Mouse (Mus musculus): ENCODE results near the gene Gamt.
A peak's percentile ranks its signal among the peaks of the same experiment; 100 is the strongest.

Gene Gamt

DNA sequence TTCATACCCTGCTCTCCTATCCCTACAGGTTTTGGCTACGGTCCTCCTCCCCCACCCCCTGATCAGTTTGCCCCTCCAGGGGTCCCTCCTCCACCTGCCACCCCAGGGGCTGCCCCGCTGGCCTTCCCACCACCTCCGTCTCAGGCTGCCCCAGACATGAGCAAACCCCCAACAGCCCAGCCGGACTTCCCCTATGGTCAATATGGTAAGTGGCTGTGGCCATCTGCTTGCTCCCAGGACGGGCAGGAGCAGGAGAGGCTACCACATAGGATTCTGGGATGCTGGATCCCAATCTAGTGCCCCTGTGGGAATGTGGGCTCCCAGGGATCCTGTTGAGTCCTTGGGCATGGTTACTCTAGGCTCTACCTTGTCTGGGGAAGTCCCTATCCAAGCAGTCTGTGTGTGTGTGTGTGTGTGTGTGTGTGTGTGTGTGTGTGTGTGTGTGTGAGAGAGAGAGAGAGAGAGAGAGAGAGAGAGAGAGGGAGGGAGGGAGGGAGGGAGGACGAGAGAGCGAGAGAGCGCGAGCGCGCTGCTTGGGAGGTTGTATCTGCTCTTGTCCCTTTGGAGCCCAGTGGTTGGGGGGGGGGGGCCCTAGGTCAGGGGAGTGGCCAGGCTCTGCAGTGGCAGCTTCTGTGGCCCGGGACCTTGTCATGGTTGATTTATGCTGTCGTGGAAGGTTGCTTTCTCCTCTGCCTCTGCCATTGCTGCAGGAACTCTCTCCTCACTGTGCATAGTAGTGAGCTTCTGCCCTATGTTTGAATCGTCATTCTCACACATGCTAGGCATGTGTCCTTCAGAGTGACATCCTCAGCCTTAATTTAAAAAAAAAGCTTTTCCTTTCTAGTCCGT lies 24.6 kb upstream of the Gamt start:
- DNase-seq, result no peak

DNA sequence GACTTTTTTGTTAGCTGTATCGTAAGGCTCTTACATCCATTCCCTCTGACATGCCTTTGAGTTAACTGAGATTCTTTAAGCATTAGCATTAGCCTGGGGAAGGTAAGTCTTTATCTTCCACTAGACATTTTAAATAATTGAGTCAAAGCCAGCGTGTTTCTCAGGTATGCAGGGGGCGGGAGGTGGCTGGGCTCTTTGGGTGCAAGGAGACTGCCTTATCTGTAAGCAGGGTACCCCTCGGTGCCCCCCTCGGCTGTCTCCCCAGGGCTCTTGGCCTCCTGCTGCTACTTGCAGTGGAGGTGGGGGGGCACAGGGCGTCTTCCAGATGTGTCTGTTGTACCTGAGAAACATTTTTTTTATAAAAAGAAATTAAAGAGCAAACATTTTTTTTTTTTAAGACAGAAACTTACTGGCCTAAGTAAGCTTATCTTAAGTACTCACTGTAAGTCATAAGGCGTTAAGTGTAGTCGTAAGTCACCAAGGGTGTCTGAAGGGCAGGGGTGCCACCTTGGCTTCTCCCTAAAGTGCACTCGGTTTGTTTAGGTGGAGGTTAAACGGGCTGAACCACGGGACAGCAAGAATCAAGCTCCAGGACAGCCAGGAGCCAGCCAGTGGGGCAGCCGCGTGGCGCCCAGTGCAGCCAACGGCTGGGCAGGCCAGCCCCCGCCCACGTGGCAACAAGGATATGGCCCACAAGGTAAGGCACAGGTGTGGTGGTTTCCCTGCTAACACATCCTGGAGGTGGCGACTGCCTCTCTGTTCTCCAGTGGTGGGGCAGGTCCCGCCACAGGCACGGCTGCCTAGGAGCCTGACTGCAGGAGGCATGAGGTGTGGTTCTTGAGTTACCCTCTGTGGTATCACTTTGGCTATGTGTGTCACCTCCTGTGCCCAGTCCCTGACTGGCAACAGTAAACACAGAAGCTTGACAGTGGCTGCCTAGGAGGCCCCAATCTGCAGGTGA lies 21.9 kb upstream of the Gamt start:
- no peak for DNase-seq

DNA sequence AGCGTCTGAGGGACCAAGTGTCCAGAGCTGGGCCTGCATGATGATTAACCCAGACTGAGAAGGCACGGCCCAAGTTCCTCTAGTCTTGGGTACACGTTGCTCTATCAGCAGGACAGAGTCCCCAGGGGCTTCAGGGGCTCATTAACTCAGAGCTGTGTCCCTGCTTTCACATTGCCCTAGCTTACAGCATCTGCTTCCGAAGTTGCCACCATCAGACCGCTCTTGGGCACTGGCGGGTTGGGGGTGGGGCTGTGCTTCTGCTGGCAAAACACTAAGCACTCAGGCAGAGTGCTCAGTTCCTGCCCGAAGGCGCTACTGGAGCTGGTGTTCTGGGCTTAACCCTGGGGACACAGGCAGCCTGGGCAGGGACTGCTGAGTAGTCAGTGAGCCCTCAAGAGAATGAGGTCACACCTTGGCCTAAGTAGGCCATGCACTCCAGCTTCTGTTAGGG lies 21.1 kb upstream of the Gamt start:
- no peak for DNase-seq

DNA sequence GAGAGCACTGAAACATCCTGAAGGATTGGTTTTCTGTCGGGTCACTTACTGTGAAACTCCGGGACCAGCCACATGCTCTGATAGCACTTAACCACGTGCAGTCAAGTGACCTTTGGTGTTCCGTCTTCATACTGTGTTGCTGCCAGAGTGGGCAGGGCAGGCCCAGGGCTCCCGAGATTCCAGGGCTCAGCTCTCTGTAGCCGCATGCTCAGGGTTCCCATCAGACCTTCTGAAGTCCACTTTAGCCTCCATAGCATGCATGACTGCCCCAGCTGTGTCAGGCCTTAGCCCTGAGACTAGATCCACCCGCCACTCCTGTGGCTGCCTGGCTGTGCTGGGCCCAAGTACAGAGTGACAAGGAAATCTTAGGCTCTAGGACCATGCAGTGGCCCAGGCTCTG lies 20.5 kb upstream of the Gamt start:
- DNase-seq, result no peak

DNA sequence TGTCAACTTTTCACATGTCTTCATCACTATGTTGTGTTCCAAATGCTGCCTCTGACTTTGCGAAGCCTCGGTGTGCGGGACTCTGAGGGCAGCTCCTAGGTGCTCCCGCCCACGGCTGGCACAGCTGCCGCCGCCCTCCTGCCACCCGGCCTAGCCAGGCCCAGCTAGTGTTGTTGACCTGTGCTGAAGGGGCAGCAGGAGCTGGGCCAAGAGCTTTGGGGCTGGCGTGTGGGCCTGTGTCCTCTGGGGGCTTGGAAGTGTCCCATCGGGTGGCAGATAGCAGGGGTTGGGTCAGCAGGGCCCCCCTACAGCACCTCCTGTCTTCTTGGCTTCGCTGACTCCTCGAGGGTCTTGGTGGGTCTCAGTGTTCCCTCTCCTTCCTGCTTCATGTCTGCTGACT lies 18.5 kb upstream of the Gamt start:
- no peak for DNase-seq

DNA sequence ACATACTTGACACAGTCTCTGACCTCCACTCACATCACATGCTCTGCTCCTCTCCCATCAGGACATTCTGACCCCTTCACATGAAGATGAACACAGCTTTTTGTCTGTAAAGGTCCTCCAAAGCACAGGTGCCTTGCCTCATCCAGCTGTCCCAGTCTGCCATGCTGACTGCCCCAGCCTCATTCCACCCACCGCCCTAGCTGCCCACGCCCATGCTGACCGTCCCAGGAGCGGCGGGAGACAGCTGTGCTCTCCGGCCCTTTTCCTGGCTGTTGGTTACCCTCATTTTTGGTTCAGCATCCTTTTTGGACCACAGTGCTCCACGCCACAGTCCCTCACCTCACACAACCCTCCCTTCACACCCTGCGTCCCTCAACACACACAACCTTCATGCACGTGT lies 17.6 kb upstream of the Gamt start:
- no peak for DNase-seq

DNA sequence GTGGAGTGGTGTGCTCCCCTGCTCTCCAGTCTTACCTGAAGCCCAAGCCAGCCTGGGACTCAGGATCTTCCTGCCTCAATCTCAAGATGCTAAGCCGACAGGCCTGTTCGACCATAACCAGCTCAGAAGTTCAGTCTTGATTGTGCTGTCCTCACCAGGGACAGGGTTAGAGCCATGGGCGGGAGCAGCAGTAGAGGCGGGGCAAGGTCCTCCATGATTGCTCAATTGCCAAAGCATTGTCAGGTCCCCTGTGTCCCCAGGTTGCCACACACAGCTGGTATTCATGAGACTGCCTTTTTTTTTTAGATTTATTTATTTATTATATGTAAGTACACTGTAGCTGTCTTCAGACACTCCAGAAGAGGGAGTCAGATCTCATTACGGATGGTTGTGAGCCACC lies 15.4 kb upstream of the Gamt start:
- no peak for DNase-seq

DNA sequence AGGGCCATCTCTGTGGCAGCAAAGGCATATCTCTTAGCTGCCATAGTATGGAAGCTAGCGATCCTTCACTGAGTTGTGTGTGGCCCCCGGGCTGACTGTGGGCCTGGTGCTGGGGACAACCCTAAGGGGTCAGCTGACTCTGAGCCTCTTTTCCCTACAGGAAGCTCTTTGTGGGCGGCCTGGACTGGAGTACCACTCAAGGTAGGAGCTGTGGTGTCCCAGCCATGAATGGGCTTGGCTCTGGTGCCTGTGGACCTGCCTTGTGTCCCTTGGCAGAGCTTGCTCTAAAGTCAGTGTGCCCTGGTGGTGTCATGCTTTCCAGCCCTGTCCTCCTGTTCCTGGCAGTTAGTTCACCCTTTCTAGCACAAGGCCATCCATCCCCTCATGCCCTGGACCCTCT lies 13.0 kb upstream of the Gamt start:
- no peak for DNase-seq

DNA sequence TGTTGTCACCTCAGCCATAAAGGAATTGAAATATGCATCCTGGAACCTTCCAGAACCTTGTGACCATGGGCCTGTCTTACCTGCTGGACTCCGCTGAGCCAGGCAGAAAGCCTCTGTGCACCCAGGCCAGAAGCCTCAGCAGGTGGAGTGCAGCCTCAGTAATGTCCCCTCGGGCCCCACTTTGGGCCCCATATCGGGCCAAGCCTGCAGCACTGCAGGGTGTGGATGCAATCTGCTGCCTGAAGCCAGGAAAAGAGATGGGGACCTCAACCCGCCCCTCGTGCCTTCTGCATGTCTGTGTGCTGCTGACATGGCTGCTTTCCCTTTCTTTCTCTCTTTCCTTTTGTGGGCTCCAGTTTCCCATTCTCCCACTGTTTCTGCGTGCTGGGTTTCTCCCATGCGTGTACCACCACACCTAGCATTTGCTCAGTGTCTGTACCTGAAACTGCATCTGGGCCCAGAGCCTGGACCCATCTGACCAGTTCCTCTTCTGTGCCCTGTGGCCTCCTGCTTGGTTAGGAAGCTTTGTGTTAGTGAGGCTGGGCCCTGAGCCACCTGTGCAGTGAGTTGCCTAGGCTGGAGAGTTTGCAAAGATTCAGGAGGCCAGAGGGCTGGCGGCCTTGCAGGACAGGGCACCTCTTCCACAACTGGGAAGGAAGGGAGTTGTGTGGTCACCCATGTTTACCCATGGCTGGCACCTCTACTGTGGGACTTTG lies 11.2 kb upstream of the Gamt start:
- no peak for DNase-seq

DNA sequence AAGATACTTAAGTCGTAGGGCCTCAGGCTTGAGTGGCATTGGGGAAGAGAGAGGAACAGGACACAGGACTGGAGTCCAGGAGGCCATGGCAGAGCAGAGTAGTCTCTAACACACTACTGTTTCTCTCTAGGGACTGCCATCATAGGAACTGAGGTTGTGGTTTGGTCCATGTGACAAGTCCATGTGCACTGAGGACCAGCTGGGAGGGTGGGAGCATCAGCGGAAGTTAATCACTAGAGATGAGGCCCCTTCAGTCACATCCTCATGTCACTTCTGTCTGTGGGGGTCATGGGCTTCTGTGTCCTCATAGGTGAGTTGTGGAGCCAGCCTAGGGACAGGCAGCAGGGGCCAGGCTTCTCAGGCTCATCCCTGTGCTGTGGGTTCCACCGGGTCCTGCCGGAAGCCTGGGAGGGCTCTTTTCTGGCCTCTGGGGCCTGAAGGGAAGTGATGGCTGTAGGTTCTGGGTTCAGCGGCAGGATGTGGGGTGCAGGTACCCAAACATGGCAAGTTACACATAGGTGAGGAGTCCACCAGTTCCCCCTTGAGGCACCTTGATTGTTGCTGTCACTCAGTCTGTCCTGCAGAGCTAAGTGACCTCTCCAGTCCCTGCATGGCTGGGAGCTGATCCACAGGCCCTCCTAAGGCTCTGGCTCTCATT lies 10.5 kb upstream of the Gamt start:
- no peak for DNase-seq

DNA sequence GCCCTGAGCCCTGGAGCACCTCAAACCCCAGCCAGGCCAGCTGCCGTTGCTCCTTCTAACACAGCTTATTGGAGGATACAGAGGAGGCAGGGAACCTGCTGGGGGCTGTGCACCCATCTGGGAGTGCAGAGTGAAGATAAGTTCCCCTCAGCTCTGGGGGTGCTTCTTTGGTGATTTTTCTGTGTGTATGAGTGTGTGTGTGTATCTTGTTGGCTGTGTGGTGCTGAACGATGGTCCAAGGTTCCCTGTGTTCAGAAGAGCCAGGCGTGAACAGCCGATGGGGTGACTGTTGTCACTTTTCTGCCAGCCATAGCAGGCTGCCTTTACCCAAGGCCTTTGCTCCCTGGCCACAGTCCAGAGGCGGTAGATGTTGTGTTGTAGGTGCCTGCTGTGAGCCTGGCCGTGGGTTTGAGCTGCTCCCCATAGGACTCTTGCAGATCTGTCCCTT lies 9.9 kb upstream of the Gamt start:
- no peak for DNase-seq

DNA sequence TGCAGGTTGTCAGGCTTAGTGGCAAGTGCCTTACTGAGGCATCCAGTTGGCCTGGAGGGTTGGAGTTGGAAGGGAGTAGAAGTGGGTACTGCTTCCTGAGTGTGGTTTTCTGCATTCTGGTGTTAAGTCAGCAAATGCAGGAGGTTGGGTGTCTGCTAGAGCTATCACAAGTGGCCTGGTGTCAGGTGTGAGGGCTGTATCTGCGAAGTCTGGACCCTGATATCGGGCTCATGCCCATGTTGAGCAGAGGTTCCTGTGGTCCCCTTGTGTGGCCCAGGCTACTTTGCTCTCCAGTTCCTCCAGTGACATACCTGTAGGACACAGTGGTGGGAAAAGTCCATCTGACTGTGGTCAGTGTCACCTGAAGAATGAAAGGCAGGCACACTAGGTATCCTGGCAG lies 9.3 kb upstream of the Gamt start:
- no peak for DNase-seq

DNA sequence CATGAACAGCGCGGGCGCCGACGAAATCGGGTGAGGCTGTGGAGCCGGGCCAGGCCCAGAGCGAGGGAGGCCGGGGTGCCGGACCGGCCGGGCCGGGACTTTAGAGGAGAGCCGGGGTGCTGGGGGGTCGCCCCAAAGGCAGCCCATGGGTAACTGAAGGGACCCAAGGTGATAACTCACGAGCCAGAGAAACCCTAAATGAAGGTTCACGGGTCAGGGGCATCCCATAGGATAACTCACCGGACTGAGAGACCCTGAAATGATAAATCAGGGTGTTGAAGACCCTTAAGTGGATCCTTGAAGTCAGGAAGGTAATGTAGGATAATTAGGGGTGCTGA lies 4.3 kb upstream of the Gamt start:
- DNase-seq, result no peak

DNA sequence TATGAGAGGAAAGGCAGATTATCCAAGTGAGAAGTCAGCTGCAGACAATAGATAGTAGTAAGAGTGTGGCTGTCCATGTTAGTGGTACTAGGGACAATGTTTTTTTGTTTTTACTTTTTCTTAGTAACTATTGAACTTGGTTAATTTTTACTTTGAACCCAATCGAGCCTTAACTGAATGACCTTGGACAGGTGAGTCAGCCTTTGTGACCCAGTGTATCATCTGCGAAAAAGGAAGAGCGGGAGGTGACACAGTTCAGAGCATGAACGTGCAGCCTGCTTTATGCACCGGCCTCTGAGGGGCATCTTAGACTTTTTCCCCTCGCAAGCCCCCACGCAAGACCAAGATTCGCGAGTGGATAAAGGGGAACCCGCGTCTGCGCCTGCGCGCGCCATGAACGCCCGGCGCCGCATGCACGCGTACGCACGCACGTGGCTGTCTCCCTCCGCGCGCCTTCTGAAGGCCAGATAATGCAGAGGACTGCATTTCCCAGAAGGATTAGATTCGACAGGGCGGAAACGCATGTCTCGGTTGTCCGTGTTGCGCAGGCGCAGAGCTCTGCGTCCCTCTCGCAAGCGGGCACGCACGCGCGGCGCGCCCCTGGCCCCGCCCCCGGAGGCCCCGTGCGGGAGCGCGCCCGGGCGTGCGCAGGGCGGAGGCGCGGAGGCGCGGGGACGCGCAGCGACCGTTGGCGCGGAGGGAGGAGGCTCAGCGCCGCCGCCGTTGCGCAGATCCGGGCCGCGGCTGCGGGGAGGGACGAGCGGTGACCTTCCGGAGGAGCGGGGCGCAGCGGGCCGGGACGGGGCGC lies 3.7 kb upstream of the Gamt start:
- peak; percentile 99 for DNase-seq

DNA sequence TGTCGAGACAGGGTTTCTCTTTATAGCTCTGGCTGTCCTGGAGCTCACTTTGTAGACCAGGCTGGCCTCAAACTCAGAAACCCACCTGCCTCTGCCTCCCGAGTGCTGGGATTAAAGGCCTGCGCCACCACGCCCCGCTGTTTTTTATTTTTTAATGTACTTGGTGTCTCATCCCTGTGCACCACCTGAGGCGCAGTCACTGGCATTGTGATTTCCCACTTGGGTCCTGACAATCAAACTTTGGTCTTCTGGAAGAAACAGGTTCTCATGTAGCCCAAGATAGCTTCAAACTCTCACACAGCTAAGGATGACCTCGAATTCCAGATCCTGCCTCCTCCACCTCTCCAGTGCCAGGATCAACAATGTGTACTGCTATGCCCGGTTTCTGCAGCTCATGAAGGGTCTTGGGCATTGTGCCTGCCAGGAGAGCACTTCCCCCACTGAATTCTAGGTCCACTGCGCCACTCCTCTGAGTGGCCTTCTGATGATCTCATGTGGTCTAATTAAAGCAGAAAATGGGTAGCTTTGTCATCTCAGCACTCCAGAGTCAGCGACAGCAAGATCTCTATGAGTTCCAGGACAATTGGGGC lies 2.1 kb upstream of the Gamt start:
- no peak for DNase-seq

DNA sequence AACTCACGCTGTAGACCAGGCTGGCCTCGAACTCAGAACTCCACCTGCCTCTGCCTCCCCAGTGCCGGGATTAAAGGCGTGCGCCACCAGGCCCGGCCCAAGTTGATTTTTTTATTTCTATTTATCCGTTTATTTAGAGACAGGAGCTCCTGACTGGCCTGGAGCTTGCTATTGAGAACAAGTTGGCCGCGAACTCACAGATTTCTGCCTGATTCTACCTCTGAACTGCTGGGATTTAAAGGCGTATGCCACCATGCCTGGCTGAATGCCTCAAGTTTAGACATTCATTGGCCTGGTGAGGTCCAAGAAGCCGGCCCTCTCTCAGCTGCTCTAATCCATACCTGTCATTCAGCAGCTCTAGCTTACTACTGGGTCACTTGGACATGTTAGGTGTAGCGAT lies 1.4 kb upstream of the Gamt start:
- DNase-seq, result no peak

DNA sequence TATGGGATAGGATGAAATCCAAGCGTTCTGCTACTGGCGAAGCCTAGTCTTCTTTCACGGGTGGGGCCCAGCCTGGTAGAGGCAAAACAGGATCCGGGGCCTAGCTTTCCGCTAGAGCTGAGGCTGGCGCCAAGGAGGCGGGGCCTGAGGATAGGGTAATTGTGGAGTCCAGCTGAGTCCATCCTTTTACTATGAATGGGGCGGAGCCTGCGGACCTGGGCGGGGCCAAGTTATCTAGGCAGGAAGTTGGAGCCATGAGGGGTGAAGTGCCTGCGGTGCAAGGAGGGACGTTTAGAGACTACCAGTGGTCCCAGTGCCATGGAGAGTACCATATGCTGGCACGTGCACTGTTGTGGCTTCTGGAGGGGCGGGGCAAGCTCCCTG lies 765 bp upstream of the Gamt start:
- DNase-seq, result peak; percentile 97

DNA sequence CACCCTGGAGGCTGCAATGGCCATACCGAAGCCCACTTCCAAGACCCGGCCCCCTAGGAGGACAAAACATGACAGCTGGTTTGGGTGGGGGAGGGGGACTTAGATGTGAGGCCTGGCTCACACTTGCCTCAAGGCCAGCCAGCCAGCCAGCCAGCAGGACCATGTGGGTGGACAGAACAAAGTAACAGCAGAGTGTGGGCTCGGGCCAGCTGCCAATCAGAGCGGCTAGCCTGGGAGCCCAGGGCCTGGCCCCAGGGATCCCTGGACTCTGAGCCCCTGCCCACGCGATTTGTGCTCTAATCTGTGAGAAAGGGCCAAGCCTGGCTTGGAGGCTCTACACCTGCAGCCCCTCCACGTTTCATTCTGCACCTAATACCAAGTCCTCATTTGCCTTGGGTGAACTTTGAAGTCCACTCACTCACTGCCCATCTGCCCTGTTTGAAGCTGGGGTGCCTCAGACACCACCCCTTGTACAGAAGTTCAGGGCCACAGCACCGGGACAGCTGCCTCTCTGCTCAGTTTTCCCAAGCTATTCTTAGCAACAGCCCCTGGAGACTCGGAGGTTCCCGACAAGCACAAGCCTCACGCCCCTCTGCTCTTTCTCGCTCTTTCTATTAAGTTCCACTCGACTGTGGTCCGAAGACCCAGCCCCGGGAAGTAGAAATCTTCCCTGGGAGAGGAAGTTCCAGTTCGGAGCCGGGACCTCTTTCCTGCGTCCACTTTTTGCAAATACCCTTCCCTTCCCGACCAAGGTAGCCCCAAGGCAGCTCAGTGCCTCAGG lies 761 bp downstream of the Gamt start:
- DNase-seq, result peak; percentile 87

DNA sequence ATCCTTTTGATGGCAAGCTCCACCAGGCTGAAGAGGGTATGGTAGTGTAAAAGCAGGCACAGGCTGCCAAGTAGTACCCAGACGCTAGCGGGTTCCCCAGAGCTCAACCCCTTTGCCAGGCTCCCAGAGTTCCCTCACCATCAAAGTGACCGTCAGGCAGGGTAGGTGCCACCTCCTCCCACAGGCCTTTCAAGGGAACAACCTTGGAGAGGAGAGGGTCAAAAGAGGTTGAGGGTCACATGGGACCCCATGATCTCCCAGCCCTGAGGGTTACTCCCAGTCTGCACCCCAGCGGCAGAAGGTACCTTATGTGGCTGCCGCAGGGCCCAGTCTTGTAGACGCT lies 1.4 kb downstream of the Gamt start:
- DNase-seq, result no peak

DNA sequence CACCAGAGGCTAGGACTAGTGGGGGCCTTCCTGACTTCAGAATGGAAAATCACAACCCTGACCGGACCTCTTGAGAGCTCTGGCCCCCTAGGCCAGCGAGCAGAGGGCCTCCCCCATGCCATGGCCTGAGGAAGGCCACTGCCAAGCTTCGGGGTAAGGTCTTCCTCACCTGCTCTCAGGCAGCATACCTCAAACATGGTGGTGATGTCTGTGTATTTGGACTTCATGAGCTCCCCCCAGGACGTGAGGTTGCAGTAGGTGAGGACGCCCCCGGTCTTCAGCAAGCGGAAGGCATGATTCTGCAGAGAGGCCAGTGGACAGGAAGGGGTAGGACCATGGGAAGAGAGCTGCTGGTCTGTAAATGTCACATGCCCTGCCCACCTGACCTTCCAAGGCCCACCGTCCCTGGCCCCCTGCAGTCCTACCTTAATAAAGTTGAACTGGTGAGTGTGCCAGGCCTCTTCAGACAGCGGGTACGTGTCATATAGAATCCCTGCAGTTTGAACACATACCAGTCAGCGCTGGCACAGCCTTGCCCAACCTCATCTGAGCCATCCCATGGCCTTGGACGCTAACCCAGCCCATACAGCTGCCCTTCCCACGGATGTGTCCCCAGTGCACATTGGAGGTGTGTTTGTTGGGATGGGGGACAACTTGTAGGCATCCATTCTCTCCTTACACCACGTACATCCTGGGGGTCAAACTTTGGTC lies 1.9 kb downstream of the Gamt start:
- no peak for DNase-seq
